Mouse (Mus musculus) large intestine, adult 2 months (tissue): ENCODE measurements around the gene Ttyh1. TPM values are rescaled to one million over a fixed set of nuclear protein-coding genes. Genes with fewer than 3 reads are reported as not detected.
A peak's percentile ranks its signal among the peaks of the same experiment; 100 is the strongest.

Experiments used
- DNase-seq: peaks from one replicate; pipeline ENCODE4 v3.0.0-alpha.2; 2012; ENCODE audit warnings: low read depth, low spot score
- WGBS: fragments of 180-500 bp; shearing (Covaris S2); methylation state at CpG from one replicate; pipeline ENCODE4 v1.1.7; 2018; 5-methylcytosine and 5-hydroxymethylcytosine counted together
- polyA plus RNA-seq: library from polyadenylated mRNA; depleted of rRNA; stranded (reverse); fragments of >200 nt; gene quantifications from 2 replicates; pipeline ENCODE4 v1.2.3, GENCODE M21; 2012

Gene Ttyh1
- polyA plus RNA-seq, 1 experiment: 17.8 TPM

DNA sequence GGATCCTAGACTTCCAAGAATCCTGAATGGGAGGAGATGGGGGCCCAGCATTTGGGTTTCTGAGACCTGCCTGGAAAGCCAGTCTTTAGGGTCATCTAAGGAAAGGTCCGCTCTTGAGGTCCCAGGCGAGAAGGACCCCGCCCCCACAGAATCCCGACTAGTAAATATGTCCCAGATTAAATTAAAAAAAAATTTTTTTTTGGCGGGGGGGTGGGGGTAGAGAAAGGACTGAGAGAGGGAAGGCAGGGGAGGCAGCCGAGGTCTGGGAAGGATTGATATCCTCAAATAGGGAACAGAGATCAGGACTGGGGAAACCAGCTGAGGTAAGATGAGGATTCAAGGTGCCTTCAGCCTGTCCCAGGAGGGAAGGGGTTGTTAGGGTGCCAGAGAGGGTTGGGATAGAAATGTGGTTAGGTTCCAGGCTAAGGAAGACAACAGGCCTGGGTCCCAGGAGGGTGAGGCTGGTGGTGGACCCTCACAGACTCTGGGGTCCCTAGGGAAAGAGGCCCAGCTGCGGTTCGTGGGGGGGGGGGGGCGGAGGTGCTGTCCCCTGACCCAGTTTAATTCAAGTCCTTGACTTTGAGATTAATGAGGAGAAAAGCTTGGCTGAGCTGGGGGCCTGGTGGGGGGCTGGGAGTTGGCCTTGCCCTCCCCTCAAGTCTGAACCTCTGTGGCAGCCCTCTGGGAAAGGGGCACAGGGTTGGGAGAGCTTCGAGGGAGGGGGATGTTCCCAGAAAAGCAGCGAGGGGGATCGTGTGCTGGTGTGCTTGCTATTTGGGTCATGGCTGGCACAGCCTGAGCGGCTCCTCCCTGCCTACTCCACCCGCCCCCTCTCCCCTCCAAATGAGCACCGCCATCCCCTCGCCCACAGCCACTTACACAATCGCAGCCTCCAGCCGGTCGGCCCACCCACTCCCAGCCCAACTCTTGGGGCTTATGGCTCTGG is 1.0 kb downstream of the Ttyh1 start:
- DNase-seq: no peak
- 23% methylated on average over 18 of the region's 19 CpGs for WGBS

GRCm38 (mm10) chr7:4122076-4122768 is 3.0 kb downstream of the Ttyh1 start:
- DNase-seq: no peak
- 50% methylated on average over 11 of the region's 11 CpGs for WGBS

- 89% methylated on average over 10 of the region's 10 CpGs for WGBS
- DNase-seq: no peak
These were observed 3.6 kb downstream of the Ttyh1 start for GRCm38 (mm10) chr7:4122783-4123182.

DNA sequence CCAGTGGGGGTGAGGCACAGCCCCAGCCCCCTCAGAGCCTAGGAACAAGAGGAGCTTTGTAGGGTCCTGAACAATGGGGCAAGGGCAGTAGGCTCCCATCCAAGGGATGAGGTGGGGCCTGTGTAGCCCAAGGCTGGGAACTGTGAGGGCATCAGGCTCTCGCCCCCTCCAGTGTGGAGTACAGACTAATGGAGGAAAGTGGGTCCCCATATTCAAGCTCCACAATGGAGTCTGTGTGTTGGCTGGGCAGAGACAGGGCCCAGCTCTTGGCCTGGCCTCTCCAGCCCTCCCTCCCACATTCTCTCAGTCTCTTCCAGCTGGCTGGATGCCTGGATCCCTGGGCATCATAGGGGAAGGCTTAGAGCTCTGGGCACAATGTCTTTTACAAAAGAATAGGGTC is 4.5 kb downstream of the Ttyh1 start:
- WGBS: 79% methylated on average over 1 of the region's 1 CpGs
- no peak for DNase-seq

DNA sequence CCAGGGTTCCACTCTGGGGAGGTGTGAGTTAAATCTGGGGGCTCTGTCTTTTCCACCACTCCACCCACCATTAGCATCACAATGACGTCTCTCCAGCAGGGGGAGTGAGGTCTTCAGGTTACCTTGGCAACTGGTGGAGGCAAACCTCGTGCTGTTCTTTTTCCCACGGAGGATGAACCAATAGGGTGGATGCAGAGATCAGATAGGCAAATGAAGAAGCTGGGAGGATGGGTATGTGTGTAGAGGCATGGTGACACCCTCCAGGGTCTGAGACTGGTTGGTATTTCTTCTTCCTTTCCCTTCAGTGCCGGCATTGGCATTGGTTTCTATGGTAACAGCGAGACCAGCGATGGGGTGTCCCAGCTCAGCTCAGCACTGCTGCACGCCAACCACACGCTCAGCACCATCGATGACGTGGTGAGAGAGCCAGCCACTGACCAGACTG is 5.1 kb downstream of the Ttyh1 start:
- WGBS: 11% methylated on average over 10 of the region's 10 CpGs
- no peak for DNase-seq

DNA sequence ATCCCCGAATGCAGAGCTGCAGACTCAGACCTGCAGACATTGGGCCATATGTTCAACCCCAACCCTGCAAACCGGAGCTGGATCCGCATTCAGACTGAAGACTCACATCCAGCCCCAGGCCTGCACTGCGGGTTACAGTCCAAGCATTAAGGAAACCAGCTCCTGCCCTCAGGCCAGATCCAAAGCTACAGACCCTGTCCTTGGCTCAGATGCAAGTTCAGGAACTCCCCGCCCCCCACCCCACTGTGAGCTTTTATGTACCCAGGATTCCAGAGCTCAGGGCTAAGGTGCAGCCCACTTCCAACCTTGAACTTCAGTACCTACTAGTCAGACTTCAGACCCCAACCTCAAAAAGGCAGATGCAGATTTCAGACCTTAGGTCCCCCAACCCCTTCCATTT is 5.6 kb downstream of the Ttyh1 start:
- WGBS: 52% methylated on average over 5 of the region's 5 CpGs
- DNase-seq: no peak

DNA sequence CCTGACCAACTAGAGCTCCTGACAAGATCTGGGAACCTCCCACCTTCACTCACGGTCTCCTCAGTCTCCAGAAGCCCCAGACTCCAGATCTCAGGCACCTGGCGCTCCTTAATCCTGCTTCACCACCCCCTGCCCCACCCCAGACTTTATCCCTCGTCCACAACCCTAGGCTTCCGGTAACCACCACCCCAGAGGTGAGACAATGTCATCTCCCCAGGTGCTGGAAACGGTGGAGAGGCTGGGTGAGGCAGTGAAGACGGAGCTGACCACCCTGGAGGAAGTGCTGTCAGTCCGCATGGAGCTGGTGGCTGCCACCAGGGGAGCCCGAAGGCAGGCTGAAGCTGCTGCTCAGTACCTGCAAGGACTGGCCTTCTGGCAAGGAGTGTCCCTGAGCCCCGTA is 6.1 kb downstream of the Ttyh1 start:
- WGBS: 36% methylated on average over 9 of the region's 9 CpGs
- DNase-seq: no peak

GRCm38 (mm10) chr7:4126992-4127785 is 8.0 kb downstream of the Ttyh1 start:
- 91% methylated on average over 11 of the region's 11 CpGs for WGBS
- no peak for DNase-seq

DNA sequence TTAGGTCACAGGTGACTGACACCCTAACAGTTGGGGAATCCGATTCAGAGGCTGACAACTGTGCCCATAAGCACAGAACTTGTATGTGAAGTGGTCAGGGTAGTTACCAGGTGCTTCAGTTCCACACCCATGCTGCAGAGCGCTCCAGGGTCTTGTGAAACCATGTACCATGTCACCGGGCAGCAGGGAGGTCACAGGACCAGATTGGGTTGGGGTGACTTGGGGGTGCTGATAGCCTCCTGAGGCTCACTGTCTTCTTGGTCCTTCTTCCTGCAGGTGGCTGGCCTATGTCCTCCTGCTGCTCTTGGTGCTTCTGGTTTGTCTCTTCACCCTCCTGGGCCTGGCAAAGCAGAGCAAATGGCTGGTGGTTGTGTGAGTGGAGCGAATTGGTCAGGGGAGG is 8.7 kb downstream of the Ttyh1 start:
- WGBS: 92% methylated on average over 4 of the region's 4 CpGs
- DNase-seq: no peak

DNA sequence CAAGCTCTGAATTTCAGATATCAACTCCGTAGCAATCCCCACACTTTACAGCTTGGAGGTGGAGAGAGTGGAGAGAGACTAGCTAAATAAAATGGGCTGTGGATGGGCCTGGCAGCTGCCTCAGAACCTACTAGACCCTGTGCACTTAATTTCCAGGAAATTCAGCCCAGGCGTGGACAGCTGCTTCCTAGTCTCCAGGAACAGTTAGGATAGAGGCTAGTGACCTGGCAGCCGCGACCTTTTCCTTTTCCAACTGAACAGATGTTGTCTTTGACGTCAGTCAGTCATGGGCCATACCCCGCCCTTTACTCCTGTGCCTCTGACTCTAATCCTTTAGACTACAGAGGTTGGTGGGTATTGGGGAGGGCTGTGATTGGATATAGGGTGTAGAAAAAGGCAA is 9.7 kb downstream of the Ttyh1 start:
- 11% methylated on average over 6 of the region's 6 CpGs for WGBS
- DNase-seq: peak; percentile 60

DNA sequence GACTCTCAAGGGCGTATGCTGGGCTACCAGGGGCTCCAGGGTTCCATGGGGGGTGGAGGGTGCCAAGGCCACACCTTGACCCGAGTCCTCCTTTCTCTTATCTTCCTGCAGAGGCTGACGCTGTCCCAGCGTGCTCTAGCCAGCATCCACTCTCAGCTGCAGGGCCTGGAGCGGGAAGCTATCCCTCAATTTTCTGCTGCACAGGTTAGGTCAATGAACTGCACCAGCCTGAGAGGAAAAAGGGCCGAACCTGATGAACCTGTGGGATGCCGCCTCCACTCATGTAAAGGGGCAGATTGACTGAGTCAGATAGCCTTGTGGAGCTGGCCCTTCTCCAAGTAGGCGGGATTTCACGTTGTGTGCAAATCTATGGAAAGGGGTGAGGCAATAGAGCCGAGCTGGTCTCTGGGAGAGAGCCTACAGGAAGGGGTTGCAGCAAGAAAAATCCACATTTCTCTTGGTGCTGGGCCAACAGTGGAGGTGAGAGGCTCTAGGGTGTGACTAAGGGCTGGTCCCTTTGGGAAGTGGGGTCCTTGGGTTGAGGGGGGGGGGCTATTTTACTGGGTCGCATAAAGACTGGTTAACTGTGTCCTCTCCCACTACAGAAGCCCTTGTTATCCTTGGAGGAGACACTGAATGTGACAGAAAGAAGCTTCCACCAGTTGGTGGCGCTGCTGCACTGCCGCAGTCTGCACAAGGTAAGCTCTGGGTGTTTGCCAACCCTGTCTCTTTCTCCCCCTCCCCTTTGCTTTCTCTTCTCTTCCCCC is 11.7 kb downstream of the Ttyh1 start:
- DNase-seq: peak; percentile 67
- 24% methylated on average over 13 of the region's 13 CpGs for WGBS

DNA sequence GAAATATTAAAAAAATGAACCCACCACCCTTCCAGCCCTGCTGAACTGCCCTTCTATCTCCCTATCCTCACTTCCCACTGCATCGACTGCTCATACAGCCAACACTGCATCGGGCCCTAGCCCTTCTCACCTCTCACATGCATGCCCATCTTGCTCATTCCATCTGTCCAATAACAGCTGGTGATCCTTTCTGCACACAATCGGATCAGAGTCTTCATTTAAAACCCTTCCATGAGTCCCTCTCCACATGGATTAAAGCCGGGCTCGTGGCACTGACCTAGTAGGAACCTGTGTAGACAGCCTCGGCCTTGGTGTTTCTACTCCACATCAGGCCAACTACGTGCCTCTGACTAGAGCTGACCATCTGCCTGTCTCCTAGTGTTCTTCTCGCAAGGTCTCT is 12.8 kb downstream of the Ttyh1 start:
- DNase-seq: no peak
- WGBS: 89% methylated on average over 8 of the region's 8 CpGs

- 93% methylated on average over 3 of the region's 3 CpGs for WGBS
- DNase-seq: no peak
These were observed 13.4 kb downstream of the Ttyh1 start for GRCm38 (mm10) chr7:4132581-4132980.

DNA sequence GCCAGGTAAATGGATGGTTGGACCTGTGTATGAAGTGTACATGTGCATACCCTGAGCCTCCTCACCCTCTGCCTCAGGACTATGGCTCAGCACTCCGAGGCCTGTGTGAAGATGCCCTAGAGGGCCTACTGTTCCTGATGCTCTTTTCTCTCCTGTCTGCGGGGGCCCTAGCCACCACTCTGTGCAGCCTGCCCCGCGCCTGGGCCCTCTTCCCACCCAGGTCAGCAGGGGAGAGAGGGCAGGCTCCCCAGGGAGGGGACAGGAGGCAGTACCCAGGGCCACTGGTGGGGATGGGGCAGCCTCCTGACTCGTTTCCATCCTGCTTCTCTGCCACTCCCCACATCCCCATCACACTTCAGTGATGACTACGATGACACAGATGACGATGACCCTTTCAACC is 13.8 kb downstream of the Ttyh1 start:
- DNase-seq: no peak
- 74% methylated on average over 7 of the region's 7 CpGs for WGBS

DNA sequence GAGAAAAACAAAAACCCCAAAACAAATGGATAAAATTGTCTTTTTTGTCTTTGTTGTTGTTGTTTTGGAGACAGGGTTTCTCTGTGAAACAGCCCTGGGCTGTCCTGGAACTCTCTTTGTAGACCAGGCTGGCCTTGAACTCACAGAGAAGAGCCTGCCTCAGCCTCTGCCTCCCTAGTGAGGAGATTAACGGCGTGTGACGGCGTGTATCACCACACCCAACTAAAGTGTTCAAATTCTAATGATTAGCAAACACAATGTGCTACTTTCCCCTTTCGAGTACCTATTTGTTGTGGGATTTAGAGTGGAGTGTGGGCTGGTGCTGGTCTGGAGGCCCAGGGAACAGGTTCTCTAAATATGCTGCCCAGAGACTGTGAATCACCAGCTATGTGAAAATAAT is 15.7 kb downstream of the Ttyh1 start:
- WGBS: 72% methylated on average over 5 of the region's 5 CpGs
- DNase-seq: no peak

- DNase-seq: no peak
- WGBS: under 1% methylated on average over 16 of the region's 16 CpGs
These were observed 17.2 kb downstream of the Ttyh1 start for GRCm38 (mm10) chr7:4136404-4136770.

GRCm38 (mm10) chr7:4136771-4137531 is 17.7 kb downstream of the Ttyh1 start, which contains the start of gene Leng8:
Leng8 (plus strand) TSS chr7:4137039.
- under 1% methylated on average over 75 of the region's 78 CpGs for WGBS
- peak; percentile 95 for DNase-seq

- DNase-seq: no peak
- 36% methylated on average over 3 of the region's 3 CpGs for WGBS
These were observed 18.5 kb downstream of the Ttyh1 start for GRCm38 (mm10) chr7:4137746-4138145.

DNA sequence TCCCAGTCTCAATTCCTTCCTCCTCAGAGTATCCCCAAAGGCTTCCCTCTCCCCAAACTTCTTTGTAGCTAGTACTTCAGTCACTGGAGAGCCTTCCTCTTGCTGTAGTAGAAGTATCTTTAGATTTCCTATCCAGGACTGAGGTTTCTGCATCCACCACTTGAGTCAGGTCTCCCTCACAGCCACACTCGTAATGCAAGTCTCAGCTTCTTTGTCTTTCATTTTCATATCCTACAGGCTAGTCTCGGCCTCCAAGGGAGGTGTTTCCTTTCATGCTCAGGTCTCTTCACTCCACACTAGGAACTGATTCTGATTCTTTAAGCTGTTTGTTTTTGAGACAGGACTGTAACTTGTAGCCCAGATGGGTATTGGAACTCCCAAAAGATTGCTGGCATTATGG is 19.0 kb downstream of the Ttyh1 start:
- 69% methylated on average over 2 of the region's 2 CpGs for WGBS
- no peak for DNase-seq
